Mouse (Mus musculus) thymus, postnatal 25 days (tissue): ENCODE results near the gene Rbmxl1.

Experiments used
- DNase-seq: peaks from one replicate; pipeline ENCODE4 v3.0.0; 2022

Gene Rbmxl1

GRCm38 (mm10) chr8:78489733-78490132 lies 19.0 kb downstream of the Rbmxl1 start:
- no peak for DNase-seq

DNA sequence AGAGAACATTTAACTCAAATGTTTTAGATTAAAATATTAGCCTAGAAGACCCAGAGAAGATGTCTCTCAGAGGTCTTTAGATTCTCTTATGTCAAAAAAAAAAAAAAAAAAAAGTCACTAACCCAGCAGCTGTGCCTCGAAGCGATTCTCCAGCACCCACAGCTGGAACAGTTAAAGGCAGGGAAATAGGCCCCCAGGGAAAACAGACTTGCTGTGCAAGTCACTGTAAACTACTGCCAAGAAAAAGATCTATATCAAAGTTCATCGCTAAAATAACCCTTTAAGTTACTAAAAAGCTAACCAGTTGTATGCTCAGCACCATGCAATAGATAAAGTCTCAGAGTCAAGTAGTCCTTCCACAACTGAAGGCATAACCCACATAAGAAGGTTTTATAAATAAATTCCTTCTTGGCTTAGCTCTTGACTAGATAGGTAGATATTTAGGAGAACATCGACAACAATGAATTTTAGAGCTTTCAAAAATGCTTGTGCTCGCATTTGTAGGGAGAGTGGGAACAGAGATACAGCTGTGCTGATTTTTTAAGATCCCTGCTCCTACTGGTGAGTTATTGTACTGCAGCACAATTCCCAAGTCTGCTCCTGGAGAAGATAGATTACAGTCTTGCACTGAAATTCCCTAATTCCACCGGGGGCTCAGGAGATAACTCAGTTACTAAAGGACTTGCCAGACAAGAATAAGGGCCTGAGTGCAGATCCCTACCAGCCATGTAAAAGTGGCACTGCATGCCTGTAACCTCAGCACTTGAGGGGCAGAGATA lies 31.5 kb downstream of the Rbmxl1 start:
- no peak for DNase-seq

DNA sequence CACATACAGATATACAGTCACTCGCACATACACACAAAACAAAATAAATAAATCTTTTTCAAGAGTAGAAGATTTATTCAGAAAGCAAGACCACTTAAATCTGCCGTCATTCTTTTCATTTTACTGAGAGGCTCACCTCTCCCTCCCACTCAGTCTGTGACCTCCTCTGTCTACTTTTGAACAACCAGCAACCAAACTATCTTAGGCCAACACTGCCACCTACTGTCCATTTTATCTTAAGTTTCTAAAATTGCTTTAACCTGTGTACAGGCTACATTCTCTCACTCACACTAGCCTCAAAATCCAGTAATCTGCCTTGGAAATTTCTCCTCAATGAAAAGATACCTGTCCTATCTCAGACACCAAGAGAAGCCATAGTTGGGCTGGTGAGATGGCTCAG lies 40.8 kb downstream of the Rbmxl1 start:
- DNase-seq: no peak

GRCm38 (mm10) chr8:78463941-78464340 lies 44.8 kb downstream of the Rbmxl1 start:
- DNase-seq: no peak

- DNase-seq: no peak
Observed at GRCm38 (mm10) chr8:78456441-78456840, 52.3 kb downstream of the Rbmxl1 start.
